Mouse (Mus musculus) myocyte (in vitro differentiated cells): ENCODE measurements around the gene Orai2.

ENCODE experiments used
- CEBPB ChIP-seq: IDR thresholded peaks from 2 replicates; pipeline ENCODE4 v1.6.1; 2011; ENCODE audit warnings: mild to moderate bottlenecking, moderate library complexity; ENCODE audit not compliant: poor library complexity, insufficient read depth, severe bottlenecking
- E2F4 ChIP-seq: IDR thresholded peaks from one replicate; pipeline ENCODE4 v1.6.1; 2011; ENCODE audit warnings: mild to moderate bottlenecking, control low read depth, moderate library complexity; ENCODE audit not compliant: insufficient read depth
- MAX ChIP-seq: IDR thresholded peaks from one replicate; pipeline ENCODE4 v1.6.1; 2011; ENCODE audit warnings: low read depth, mild to moderate bottlenecking, control low read depth
- MYOG ChIP-seq, 3 experiments: IDR thresholded peaks; one replicate each; pipeline ENCODE4 v1.6.1; 2011; ENCODE audit warnings: control low read depth in 2 of 3, low read depth in 2 of 3, mild to moderate bottlenecking in 2 of 3; ENCODE audit not compliant: insufficient read length in 2 of 3, control insufficient read depth in 1 of 3, insufficient read depth in 1 of 3
- POLR2A ChIP-seq: IDR thresholded peaks from one replicate; pipeline ENCODE4 v1.6.1; 2011; ENCODE audit warnings: low read depth, mild to moderate bottlenecking, control low read depth, moderate library complexity; ENCODE audit not compliant: insufficient read length
- POLR2AphosphoS2 ChIP-seq: IDR thresholded peaks from one replicate; pipeline ENCODE4 v1.6.1; 2011; ENCODE audit warnings: low read depth, control low read depth; ENCODE audit not compliant: insufficient read length

DNA sequence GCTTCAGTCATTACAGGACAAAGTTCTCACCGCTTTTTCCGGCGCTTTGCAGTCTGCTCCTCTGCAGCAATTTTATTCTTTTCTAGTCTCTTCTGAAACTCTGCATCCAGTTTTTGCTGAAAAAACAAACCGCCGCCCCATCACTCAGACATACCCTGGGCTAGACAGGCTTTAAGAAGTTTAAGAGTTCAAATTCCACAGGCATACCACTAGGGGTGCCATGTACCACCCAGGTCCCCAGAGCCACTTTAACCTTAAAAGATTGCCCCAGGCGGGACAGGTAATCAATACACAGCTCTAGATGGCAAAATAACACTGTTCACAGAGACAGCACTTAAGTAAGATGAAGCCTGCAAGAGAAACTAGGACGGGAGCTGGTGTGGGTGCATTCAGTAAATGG, 21.4 kb upstream of the Orai2 start:
- TF ChIP-seq E2F4 (no peak), CEBPB (no peak), POLR2A (no peak), POLR2AphosphoS2 (no peak), MAX (no peak), MYOG (IDR thresholded peaks at IDR 0.05; ENCODE audit: control insufficient read depth in 1 of 3, insufficient read depth in 1 of 3, insufficient read length in 2 of 3, low read depth in 2 of 3) (no peak)
